Mouse (Mus musculus) MEL (cell line): ENCODE measurements around the gene Dzip1. TPM values are rescaled to one million over a fixed set of nuclear protein-coding genes. Genes with fewer than 3 reads are reported as not detected.

Experiments
- DNase-seq: peaks from one replicate; pipeline ENCODE4 v3.0.0; 2011; ENCODE audit warnings: low read depth, low spot score
- H3K27ac ChIP-seq: 2 replicates; pipeline ENCODE4 v1.5.1; 2012; ENCODE audit warnings: low read depth, mild to moderate bottlenecking, control low read depth, low read length, moderate library complexity; ENCODE audit not compliant: control insufficient read depth
- H3K27me3 ChIP-seq, 2 experiments: fragments of 150-350 bp in 1 of 2; sonication (generic) in 1 of 2; 2 replicates each; pipeline ENCODE4 v1.6.1; 2012; ENCODE audit warnings: low read length in 2 of 2, mild to moderate bottlenecking in 2 of 2, improper control_type of control experiment in 1 of 2, moderate library complexity in 1 of 2; ENCODE audit not compliant: insufficient read depth in 2 of 2, control insufficient read depth in 1 of 2
- H3K36me3 ChIP-seq, 2 experiments: 2 replicates each; pipeline ENCODE4 v1.6.1; 2012 to 2014; ENCODE audit warnings: low read length in 2 of 2, improper control_type of control experiment in 1 of 2, inconsistent platforms in 1 of 2, mild to moderate bottlenecking in 1 of 2; ENCODE audit not compliant: insufficient read depth in 2 of 2, control insufficient read depth in 1 of 2
- H3K4me1 ChIP-seq, 2 experiments: fragments of 150-350 bp in 1 of 2; sonication (generic) in 1 of 2; 2 replicates each; pipeline ENCODE4 v1.6.1; 2012; ENCODE audit warnings: low read length in 2 of 2, improper control_type of control experiment in 1 of 2, mild to moderate bottlenecking in 1 of 2; ENCODE audit not compliant: insufficient read depth in 2 of 2, control insufficient read depth in 1 of 2
- H3K4me3 ChIP-seq, 2 experiments: fragments of 150-350 bp in 1 of 2; sonication (generic) in 1 of 2; 2 replicates each; pipeline ENCODE4 v1.5.1; 2012; ENCODE audit warnings: low read depth in 2 of 2, low read length in 2 of 2, mild to moderate bottlenecking in 2 of 2, moderate library complexity in 2 of 2, control low read depth in 1 of 2, improper control_type of control experiment in 1 of 2; ENCODE audit not compliant: control insufficient read depth in 1 of 2, insufficient read depth in 1 of 2
- H3K79me2 ChIP-seq: 2 replicates; pipeline ENCODE4 v1.6.1; 2012; ENCODE audit warnings: mild to moderate bottlenecking, low read length, moderate library complexity; ENCODE audit not compliant: control insufficient read depth, poor library complexity, insufficient read depth
- H3K9ac ChIP-seq: 2 replicates; pipeline ENCODE4 v1.6.1; 2012; ENCODE audit warnings: low read depth, mild to moderate bottlenecking, control low read depth, low read length, moderate library complexity; ENCODE audit not compliant: control insufficient read depth, poor library complexity, severe bottlenecking
- H3K9me3 ChIP-seq: fragments of 150-350 bp; sonication (generic); replicated peaks from 2 replicates; pipeline ENCODE4 v1.6.1; 2012; ENCODE audit warnings: mild to moderate bottlenecking, low read length, improper control_type of control experiment, moderate library complexity; ENCODE audit not compliant: insufficient read depth
- CHD1 ChIP-seq: IDR thresholded peaks from 2 replicates; pipeline ENCODE4 v1.6.1; 2012; ENCODE audit warnings: low read depth, mild to moderate bottlenecking, inconsistent platforms, low read length, improper control_type of control experiment
- CHD2 ChIP-seq: IDR thresholded peaks from 2 replicates; pipeline ENCODE4 v1.6.1; 2011; ENCODE audit warnings: low read length, improper control_type of control experiment
- ELF1 ChIP-seq: IDR thresholded peaks from 2 replicates; pipeline ENCODE4 v1.6.1; 2014; ENCODE audit warnings: low read depth, mild to moderate bottlenecking, inconsistent platforms, low read length, improper control_type of control experiment, moderate library complexity
- EP300 ChIP-seq, 2 experiments: IDR thresholded peaks; 2 replicates each; pipeline ENCODE4 v1.6.1; 2011; ENCODE audit warnings: improper control_type of control experiment in 2 of 2, low read length in 2 of 2, low read depth in 1 of 2, mild to moderate bottlenecking in 1 of 2
- ETS1 ChIP-seq: IDR thresholded peaks from 2 replicates; pipeline ENCODE4 v1.6.1; 2012; ENCODE audit warnings: low read depth, mild to moderate bottlenecking, inconsistent platforms, low read length, improper control_type of control experiment, moderate library complexity
- GATA1 ChIP-seq: IDR thresholded peaks from 2 replicates; pipeline ENCODE4 v1.6.1; 2011; ENCODE audit warnings: low read depth, low read length, improper control_type of control experiment
- HCFC1 ChIP-seq: IDR thresholded peaks from 2 replicates; pipeline ENCODE4 v1.6.1; 2012; ENCODE audit warnings: low read depth, mild to moderate bottlenecking, inconsistent platforms, low read length, improper control_type of control experiment, moderate library complexity
- JUND ChIP-seq: IDR thresholded peaks from 2 replicates; pipeline ENCODE4 v1.6.1; 2011; ENCODE audit warnings: low read depth, mild to moderate bottlenecking, improper control_type of control experiment, low read length
- MAFK ChIP-seq: IDR thresholded peaks from 2 replicates; pipeline ENCODE4 v1.6.1; 2011; ENCODE audit warnings: low read depth, mild to moderate bottlenecking, low read length, improper control_type of control experiment, borderline replicate concordance
- MAZ ChIP-seq: IDR thresholded peaks from 2 replicates; pipeline ENCODE4 v1.6.1; 2012; ENCODE audit warnings: low read depth, mild to moderate bottlenecking, inconsistent platforms, low read length, improper control_type of control experiment
- MEF2A ChIP-seq: IDR thresholded peaks from 2 replicates; pipeline ENCODE4 v1.6.1; 2014; ENCODE audit warnings: low read depth, mild to moderate bottlenecking, inconsistent platforms, low read length, improper control_type of control experiment; ENCODE audit not compliant: poor library complexity, insufficient replicate concordance, severe bottlenecking; ENCODE audit errors: extremely low read depth
- MYC ChIP-seq: IDR thresholded peaks from 2 replicates; pipeline ENCODE4 v1.6.1; 2011; ENCODE audit warnings: low read depth, mild to moderate bottlenecking, low read length, improper control_type of control experiment, moderate library complexity
- NELFE ChIP-seq: IDR thresholded peaks from 2 replicates; pipeline ENCODE4 v1.6.1; 2011; ENCODE audit warnings: low read depth, low read length, improper control_type of control experiment
- NRF1 ChIP-seq: IDR thresholded peaks from 2 replicates; pipeline ENCODE4 v1.6.1; 2014; ENCODE audit warnings: low read depth, mild to moderate bottlenecking, inconsistent platforms, low read length, improper control_type of control experiment, moderate library complexity; ENCODE audit not compliant: poor library complexity, insufficient read depth, severe bottlenecking
- POLR2A ChIP-seq, 2 experiments: IDR thresholded peaks; 2 replicates each; pipeline ENCODE4 v1.6.1; 2011 to 2012; ENCODE audit warnings: low read length in 2 of 2, mild to moderate bottlenecking in 2 of 2, control low read depth in 1 of 2, improper control_type of control experiment in 1 of 2, low read depth in 1 of 2, moderate library complexity in 1 of 2; ENCODE audit not compliant: control insufficient read depth in 1 of 2, insufficient read depth in 1 of 2, poor library complexity in 1 of 2
- POLR2AphosphoS5 ChIP-seq: IDR thresholded peaks from 2 replicates; pipeline ENCODE4 v1.6.1; 2012; ENCODE audit warnings: low read depth, borderline replicate concordance, mild to moderate bottlenecking, inconsistent platforms, low read length, moderate library complexity, mixed read lengths
- RCOR1 ChIP-seq: IDR thresholded peaks from 2 replicates; pipeline ENCODE4 v1.6.1; 2012; ENCODE audit warnings: low read depth, mild to moderate bottlenecking, inconsistent platforms, low read length, improper control_type of control experiment
- TBP ChIP-seq: IDR thresholded peaks from 2 replicates; pipeline ENCODE4 v1.8.0; 2011; ENCODE audit warnings: low read depth, low read length, improper control_type of control experiment
- TCF12 ChIP-seq: IDR thresholded peaks from 2 replicates; pipeline ENCODE4 v1.6.1; 2014; ENCODE audit warnings: low read depth, mild to moderate bottlenecking, inconsistent platforms, low read length, improper control_type of control experiment, moderate library complexity
- ZMIZ1 ChIP-seq: IDR thresholded peaks from 2 replicates; pipeline ENCODE4 v1.6.1; 2012; ENCODE audit warnings: low read depth, mild to moderate bottlenecking, inconsistent platforms, low read length, improper control_type of control experiment, moderate library complexity
- ZNF384 ChIP-seq: IDR thresholded peaks from 2 replicates; pipeline ENCODE4 v1.6.1; 2012; ENCODE audit warnings: low read depth, mild to moderate bottlenecking, inconsistent platforms, low read length, improper control_type of control experiment
- polyA plus RNA-seq, 2 experiments: library from polyadenylated mRNA; stranded (reverse) in 1 of 2; unstranded in 1 of 2; fragments of >175 nt in 1 of 2; fragments of >200 nt in 1 of 2; gene quantifications; 2 replicates each; pipeline versions ENCODE4 v1.2.1 to v1.2.4; 2012; ENCODE audit warnings: low replicate concordance in 2 of 2, low read depth in 1 of 2; ENCODE audit not compliant: insufficient read length in 2 of 2, insufficient read depth in 1 of 2, missing spikeins in 1 of 2
- total RNA-seq: library from RNA; depleted of rRNA; stranded (reverse); fragments of 300-350 nt; gene quantifications from 2 replicates; pipeline ENCODE4 v1.2.3, GENCODE M21; 2012

Dzip1 gene
- total and polyA plus RNA-seq, 3 experiments, result 0.35 to 1.8 TPM; not detected in 1

GRCm38 (mm10) chr14:118868102-118868724 is 57.0 kb downstream of the Dzip1 start:
- no peak overlapping the region for H3K9ac ChIP-seq
- DNase-seq, result no peak
- H3K36me3 ChIP-seq, result peaks cover 0 to 8% of the 10 kb centered on the region in 2 experiments; a peak in 2 of 4 replicates
- no peak overlapping the region for H3K27ac ChIP-seq
- no peaks in the 10 kb centered on the region for H3K79me2 ChIP-seq
- H3K9me3 ChIP-seq, result no peaks in the 10 kb centered on the region
- peaks cover 2 to 14% of the 10 kb centered on the region in 2 experiments; a peak in 3 of 4 replicates for H3K4me1 ChIP-seq
- no peak for TF ChIP-seq TCF12
- no peak for TF ChIP-seq RCOR1
- no peak for TF ChIP-seq ZMIZ1
- TF ChIP-seq MAFK, result no peak
- no peak for TF ChIP-seq ZNF384
- TF ChIP-seq MEF2A, result no peak
- no peak for TF ChIP-seq GATA1
- TF ChIP-seq NRF1, result no peak
- no peak for TF ChIP-seq ETS1
- TF ChIP-seq JUND, result no peak
- no peak for TF ChIP-seq MYC
- TF ChIP-seq CHD2, result no peak
- no peak for TF ChIP-seq POLR2A (IDR thresholded peaks at IDR 0.05; ENCODE audit: control insufficient read depth in 1 of 2, insufficient read depth in 1 of 2, low read depth in 1 of 2, low read length in 2 of 2, poor library complexity in 1 of 2)
- TF ChIP-seq NELFE, result no peak
- no peak for TF ChIP-seq POLR2AphosphoS5
- no peak for TF ChIP-seq TBP
- no peak for TF ChIP-seq EP300 (IDR thresholded peaks at IDR 0.05; ENCODE audit: low read depth in 1 of 2, low read length in 2 of 2)
- TF ChIP-seq HCFC1, result no peak
- TF ChIP-seq MAZ, result no peak
- no peak for TF ChIP-seq ELF1
- no peak overlapping the region for H3K4me3 ChIP-seq
- no peaks in the 10 kb centered on the region for H3K27me3 ChIP-seq

DNA sequence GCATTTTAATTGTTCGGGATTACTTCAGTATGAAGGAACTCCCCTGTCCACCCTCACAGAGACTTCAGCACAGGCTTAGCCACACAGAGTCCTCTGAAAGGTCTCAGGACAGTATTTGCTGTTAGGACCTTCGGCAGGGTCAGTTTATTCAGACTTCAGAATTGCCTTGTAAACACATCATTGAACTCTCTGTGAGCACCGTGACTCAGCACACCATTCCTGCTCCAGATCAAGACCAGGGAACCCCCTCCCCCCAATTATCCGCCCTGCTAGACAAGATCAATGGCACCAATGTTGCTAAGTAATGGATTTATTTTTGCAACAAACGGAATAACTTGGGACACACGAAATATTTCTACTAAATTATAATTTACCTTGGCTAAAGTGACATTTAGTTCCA is 57.9 kb downstream of the Dzip1 start:
- TF ChIP-seq MAZ (no peak), ETS1 (no peak), CHD1 (no peak), HCFC1 (no peak), NELFE (no peak)
- TF ChIP-seq, all 39 proteins: peak for 0
- Histone ChIP-seq H3K36me3 (peaks cover 0 to 8% of the 10 kb centered on the region in 2 experiments; a peak in 2 of 4 replicates), H3K79me2 (no peaks in the 10 kb centered on the region), H3K27me3 (no peaks in the 10 kb centered on the region), H3K9ac (no peak overlapping the region), H3K27ac (no peak overlapping the region), H3K4me1 (peaks cover 2 to 14% of the 10 kb centered on the region in 2 experiments; a peak in 3 of 4 replicates), H3K9me3 (no peaks in the 10 kb centered on the region), H3K4me3 (no peak overlapping the region)
- no peak for DNase-seq
